Mouse (Mus musculus): ENCODE data around the gene Glycam1. TPM values are rescaled to one million over a fixed set of nuclear protein-coding genes. Genes with fewer than 3 reads are reported as not detected.
A peak's percentile ranks its signal among the peaks of the same experiment; 100 is the strongest.

Gene Glycam1
- polyA plus RNA-seq, 1 experiment from 2014 or later = not detected

DNA sequence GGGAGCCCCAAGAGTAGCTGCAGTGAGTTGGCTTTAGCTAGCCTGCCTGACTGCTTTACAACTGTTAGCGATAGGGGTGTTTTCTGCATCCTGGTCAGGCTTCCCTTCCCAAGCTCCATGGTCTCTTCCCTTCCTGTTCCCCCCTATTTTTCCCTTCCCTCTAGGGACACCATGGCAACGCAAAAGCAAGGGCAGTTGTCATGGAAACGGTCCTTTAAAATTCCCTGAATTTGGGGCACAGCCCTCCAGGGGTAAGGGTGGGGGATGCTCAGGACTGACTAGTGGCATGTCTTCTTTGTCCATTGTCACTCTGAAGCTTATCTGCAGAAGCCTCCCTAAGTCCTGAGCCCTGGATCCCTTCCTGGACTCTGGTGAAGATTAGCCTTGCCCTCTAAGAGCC is 41.7 kb downstream of the Glycam1 start:
- WGBS = 23% methylated on average over 3 of the region's 3 CpGs
- Histone ChIP-seq H3K36me3 (ENCODE audit: control insufficient read depth, insufficient read depth, low read length) (peaks cover 21% of the 10 kb centered on the region), H3K4me3 (ENCODE audit: low read length) (no peak overlapping the region), H3K27me3 (replicated peaks; ENCODE audit: control insufficient read depth, insufficient read depth, low read length) (no peaks in the 10 kb centered on the region), H3K27ac (ENCODE audit: low read depth, low read length) (0 out of 2 replicates have a peak overlapping the region, but pooled peaks have one; percentile 49), H3K9ac (ENCODE audit: low read depth, low read length) (0 out of 2 replicates have a peak overlapping the region, but pooled peaks have one; percentile 1), H3K9me3 (ENCODE audit: control insufficient read depth, low read length) (no peaks in the 10 kb centered on the region), H3K4me1 (ENCODE audit: control insufficient read depth, insufficient read depth, low read depth, low read length) (peaks cover 33% of the 10 kb centered on the region), H3K4me2 (ENCODE audit: low read length) (no peak overlapping the region)
- ATAC-seq = no peak

DNA sequence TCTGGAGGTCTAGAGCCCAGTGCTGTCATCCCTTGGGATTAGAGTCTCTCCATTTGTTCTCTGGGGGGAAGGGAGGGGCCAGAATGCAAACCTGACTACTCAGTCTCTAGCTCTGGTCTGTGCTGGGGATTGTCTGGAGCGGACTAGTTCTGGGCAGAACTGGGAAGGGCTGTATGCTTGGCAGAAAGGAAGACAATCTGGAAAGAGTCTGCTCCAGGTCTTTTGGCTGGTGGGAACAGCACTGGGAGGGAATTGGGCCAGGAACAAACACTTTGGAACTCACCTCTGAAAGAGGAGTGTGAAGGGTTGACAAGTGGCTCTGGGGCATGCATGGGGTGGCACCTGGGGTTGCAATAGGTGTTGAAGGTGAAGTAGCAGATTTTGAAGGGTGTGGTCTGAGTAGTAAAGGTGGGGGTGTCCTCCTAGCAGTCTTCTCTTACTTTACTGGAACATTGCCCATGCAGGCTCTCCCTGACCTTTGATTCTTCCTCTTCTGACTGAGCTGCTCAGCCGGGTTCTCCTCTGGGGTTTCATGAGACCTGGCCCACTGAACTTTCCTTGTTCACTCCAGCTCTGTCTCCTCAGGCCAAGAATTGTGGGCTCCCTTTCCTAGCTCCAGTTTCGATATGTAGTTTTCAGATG is 42.3 kb downstream of the Glycam1 start:
- no peak for ATAC-seq
- Histone ChIP-seq H3K27me3 (replicated peaks; ENCODE audit: control insufficient read depth, insufficient read depth, low read length) (no peaks in the 10 kb centered on the region), H3K36me3 (ENCODE audit: control insufficient read depth, insufficient read depth, low read length) (peaks cover 21% of the 10 kb centered on the region), H3K4me3 (ENCODE audit: low read length) (no peak overlapping the region), H3K9ac (ENCODE audit: low read depth, low read length) (no peak overlapping the region), H3K27ac (ENCODE audit: low read depth, low read length) (peak overlapping the region; percentile 49; the same call in 1 of the 2 replicates), H3K4me1 (ENCODE audit: control insufficient read depth, insufficient read depth, low read depth, low read length) (peaks cover 38% of the 10 kb centered on the region), H3K9me3 (ENCODE audit: control insufficient read depth, low read length) (no peaks in the 10 kb centered on the region), H3K4me2 (ENCODE audit: low read length) (no peak overlapping the region)
- WGBS = 68% methylated on average over 3 of the region's 3 CpGs

DNA sequence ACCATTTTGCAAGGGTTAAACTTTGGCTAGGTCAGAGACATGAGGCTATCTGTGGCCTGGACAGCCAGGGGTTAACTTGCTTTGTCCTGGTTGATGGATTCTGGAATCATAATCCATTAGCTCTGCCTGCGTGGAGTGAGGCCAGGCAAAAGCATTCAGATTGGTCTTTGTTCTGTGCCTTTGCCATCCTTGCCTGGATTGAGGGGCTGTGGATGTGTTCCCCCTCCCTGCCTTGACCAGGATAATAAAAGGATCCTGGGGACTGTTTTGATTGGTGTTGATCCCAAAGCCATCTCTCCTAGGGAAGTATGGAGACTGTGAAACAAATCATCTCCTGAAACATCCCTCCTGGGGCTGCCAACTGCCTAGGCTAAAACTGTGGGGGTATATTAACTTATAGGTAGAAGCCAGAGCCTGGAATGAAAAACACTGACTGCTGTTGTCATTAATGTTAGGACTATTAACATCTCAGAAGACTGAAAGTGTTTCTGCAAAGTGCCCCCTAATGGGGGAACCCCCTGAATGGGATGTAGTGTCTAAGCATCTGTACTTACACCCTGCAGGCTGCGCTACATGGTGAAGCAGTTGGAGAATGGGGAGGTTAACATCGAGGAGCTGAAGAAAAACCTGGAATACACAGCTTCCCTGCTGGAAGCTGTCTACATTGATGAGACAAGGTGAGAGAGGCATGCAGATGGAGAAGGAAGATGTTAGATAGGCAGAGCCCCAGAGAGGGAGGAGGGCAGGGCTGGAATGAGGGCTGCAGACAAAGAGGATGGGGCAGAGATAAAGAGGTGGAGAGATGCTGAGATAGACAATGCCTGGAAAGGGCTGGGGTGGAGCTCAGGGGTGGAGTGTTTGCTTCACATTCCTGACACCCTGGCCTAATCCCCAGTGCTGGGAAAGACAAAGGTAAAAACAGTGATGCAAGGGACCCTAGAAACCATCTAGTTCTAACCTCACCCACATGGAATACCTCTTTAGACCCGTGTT is 45.2 kb downstream of the Glycam1 start:
- ATAC-seq = peak; percentile 56
- peaks cover 14% of the 10 kb centered on the region for H3K36me3 ChIP-seq (ENCODE audit: control insufficient read depth, insufficient read depth, low read length)
- peaks cover 50% of the 10 kb centered on the region for H3K4me1 ChIP-seq (ENCODE audit: control insufficient read depth, insufficient read depth, low read depth, low read length)
- peak overlapping the region; percentile 83 for H3K27ac ChIP-seq (ENCODE audit: low read depth, low read length)
- WGBS = 12% methylated on average over 4 of the region's 4 CpGs
- H3K4me3 ChIP-seq (ENCODE audit: low read length) = no peak overlapping the region
- no peaks in the 10 kb centered on the region for H3K27me3 ChIP-seq (replicated peaks; ENCODE audit: control insufficient read depth, insufficient read depth, low read length)
- no peaks in the 10 kb centered on the region for H3K9me3 ChIP-seq (ENCODE audit: control insufficient read depth, low read length)
- peak overlapping the region; percentile 28 for H3K4me2 ChIP-seq (ENCODE audit: low read length)
- peak overlapping the region; percentile 37; the same call in 1 of the 2 replicates for H3K9ac ChIP-seq (ENCODE audit: low read depth, low read length)

DNA sequence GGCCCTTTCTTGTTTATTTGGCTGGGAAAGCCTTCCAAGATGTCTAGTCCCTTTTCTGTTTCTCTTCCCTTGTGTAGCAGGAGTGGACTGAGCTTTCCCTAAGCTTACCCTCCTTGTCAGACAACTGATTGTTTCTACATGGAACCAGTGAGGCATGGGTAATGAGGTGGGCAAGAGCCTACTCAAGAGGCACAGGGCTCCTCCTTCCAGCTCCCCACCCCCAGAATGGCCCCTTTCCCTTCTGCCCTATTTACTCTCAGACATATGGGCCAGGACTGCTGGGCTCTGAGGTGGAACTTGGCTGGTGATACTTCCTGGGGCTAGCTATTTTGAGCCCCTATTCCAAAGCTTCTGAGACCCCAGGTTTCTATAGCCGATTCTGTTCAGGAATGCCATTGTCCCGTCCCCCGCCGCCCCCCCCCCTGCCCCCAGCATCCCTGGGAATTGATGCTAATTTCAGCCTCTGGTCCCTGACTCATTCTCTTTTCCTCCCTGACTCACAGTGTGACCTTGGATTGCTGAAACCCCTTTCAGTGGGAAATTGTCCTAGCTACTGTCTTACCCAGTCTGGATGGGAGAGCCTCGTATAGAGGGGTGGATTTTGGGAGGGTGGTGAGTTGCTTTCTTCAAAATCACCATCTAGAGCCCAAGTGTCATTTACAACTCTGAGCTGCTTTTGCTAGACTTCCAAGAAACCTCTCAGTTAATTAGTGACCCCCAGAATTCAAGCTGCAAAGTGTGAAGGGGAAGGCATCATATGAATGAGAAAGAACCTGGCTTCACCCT is 46.1 kb downstream of the Glycam1 start:
- no peaks in the 10 kb centered on the region for H3K27me3 ChIP-seq (replicated peaks; ENCODE audit: control insufficient read depth, insufficient read depth, low read length)
- H3K27ac ChIP-seq (ENCODE audit: low read depth, low read length) = peak overlapping the region; percentile 83
- 3% methylated on average over 5 of the region's 5 CpGs for WGBS
- peaks cover 7% of the 10 kb centered on the region for H3K36me3 ChIP-seq (ENCODE audit: control insufficient read depth, insufficient read depth, low read length)
- peak; percentile 79 for ATAC-seq
- no peak overlapping the region for H3K4me3 ChIP-seq (ENCODE audit: low read length)
- H3K4me1 ChIP-seq (ENCODE audit: control insufficient read depth, insufficient read depth, low read depth, low read length) = peaks cover 55% of the 10 kb centered on the region
- H3K9me3 ChIP-seq (ENCODE audit: control insufficient read depth, low read length) = no peaks in the 10 kb centered on the region
- H3K9ac ChIP-seq (ENCODE audit: low read depth, low read length) = peak overlapping the region; percentile 30; the same call in 1 of the 2 replicates
- peak overlapping the region; percentile 28 for H3K4me2 ChIP-seq (ENCODE audit: low read length)

DNA sequence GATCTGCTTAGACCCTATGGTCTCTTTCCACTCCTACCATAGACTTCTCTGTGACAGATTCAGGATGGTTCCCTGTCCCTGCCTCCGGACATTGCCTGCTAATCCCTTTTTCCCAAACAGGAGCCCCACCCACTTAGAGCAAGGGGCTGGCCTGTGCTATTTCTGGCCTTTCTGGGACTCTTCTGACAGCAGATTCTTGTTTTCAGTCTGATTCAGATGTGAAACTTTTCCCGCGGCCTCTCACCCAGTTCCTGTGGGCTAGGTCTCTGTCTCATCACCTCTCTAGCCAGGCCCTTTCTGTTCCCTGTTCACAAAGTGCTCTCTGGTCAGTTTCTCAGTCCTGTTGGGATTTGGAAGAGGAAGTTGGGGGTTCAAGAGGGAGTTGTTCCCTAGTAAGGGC is 50.0 kb downstream of the Glycam1 start:
- no peaks in the 10 kb centered on the region for H3K9me3 ChIP-seq (ENCODE audit: control insufficient read depth, low read length)
- no peaks in the 10 kb centered on the region for H3K36me3 ChIP-seq (ENCODE audit: control insufficient read depth, insufficient read depth, low read length)
- peak overlapping the region; percentile 59 for H3K27ac ChIP-seq (ENCODE audit: low read depth, low read length)
- no peaks in the 10 kb centered on the region for H3K27me3 ChIP-seq (replicated peaks; ENCODE audit: control insufficient read depth, insufficient read depth, low read length)
- no peak for ATAC-seq
- peak overlapping the region; percentile 39; the same call in 1 of the 2 replicates for H3K9ac ChIP-seq (ENCODE audit: low read depth, low read length)
- H3K4me1 ChIP-seq (ENCODE audit: control insufficient read depth, insufficient read depth, low read depth, low read length) = peaks cover 44% of the 10 kb centered on the region
- H3K4me2 ChIP-seq (ENCODE audit: low read length) = peak overlapping the region; percentile 54
- H3K4me3 ChIP-seq (ENCODE audit: low read length) = no peak overlapping the region
- 31% methylated on average over 3 of the region's 3 CpGs for WGBS

DNA sequence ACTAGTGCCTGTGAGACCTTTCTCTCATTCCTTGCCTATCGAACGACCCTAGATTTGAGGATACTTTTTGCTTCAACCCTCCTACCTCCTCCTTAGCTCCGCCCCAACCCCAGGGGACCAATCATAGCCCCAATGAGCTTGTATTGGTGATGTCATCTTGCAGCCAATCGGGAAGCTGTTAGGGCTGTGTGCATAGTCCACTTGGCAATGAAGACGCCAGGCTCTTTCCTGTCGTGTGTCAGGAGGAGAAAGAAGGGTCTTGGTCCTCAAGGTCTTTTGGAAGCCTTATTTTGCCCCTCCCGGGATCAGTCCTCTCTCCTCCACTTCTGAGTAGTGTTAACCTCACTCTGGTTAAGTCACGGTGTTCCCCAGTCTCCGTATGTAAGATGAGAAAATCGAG is 50.8 kb downstream of the Glycam1 start:
- peak; percentile 90 for ATAC-seq
- Histone ChIP-seq H3K9me3 (ENCODE audit: control insufficient read depth, low read length) (no peaks in the 10 kb centered on the region), H3K4me3 (ENCODE audit: low read length) (peak overlapping the region; percentile 30), H3K9ac (ENCODE audit: low read depth, low read length) (peak overlapping the region; percentile 44; the same call in 1 of the 2 replicates), H3K4me2 (ENCODE audit: low read length) (peak overlapping the region; percentile 54), H3K27me3 (replicated peaks; ENCODE audit: control insufficient read depth, insufficient read depth, low read length) (no peaks in the 10 kb centered on the region), H3K36me3 (ENCODE audit: control insufficient read depth, insufficient read depth, low read length) (no peaks in the 10 kb centered on the region), H3K4me1 (ENCODE audit: control insufficient read depth, insufficient read depth, low read depth, low read length) (peaks cover 39% of the 10 kb centered on the region), H3K27ac (ENCODE audit: low read depth, low read length) (peak overlapping the region; percentile 64)
- WGBS = 3% methylated on average over 10 of the region's 10 CpGs

DNA sequence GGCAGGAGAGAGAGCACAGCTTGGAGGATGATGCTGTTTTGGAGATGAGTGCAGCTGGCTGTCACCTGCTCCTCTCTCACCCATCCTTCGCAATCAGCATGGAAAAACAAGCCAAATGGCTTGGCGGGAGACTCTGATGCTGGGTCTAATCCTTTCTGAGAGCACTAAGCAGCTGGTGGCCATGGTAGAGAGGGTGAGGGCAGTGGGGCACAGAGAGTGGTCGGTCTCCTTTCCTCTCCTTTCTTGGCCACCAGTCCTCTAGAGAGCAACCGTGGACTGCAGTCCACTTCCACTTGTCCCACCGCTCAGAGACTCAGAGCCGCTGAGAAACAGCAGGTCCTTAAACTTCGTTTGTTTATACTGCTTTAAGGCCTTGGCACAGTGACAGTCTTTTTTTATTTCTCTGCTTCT is 51.3 kb downstream of the Glycam1 start:
- H3K36me3 ChIP-seq (ENCODE audit: control insufficient read depth, insufficient read depth, low read length) = no peaks in the 10 kb centered on the region
- H3K4me3 ChIP-seq (ENCODE audit: low read length) = peak overlapping the region; percentile 30; the same call in 1 of the 2 replicates
- ATAC-seq = peak; percentile 44
- H3K27ac ChIP-seq (ENCODE audit: low read depth, low read length) = peak overlapping the region; percentile 64
- 9% methylated on average over 7 of the region's 7 CpGs for WGBS
- H3K9me3 ChIP-seq (ENCODE audit: control insufficient read depth, low read length) = no peaks in the 10 kb centered on the region
- peak overlapping the region; percentile 34 for H3K9ac ChIP-seq (ENCODE audit: low read depth, low read length)
- no peaks in the 10 kb centered on the region for H3K27me3 ChIP-seq (replicated peaks; ENCODE audit: control insufficient read depth, insufficient read depth, low read length)
- peaks cover 34% of the 10 kb centered on the region for H3K4me1 ChIP-seq (ENCODE audit: control insufficient read depth, insufficient read depth, low read depth, low read length)
- peak overlapping the region; percentile 54 for H3K4me2 ChIP-seq (ENCODE audit: low read length)
